Mouse (Mus musculus): ENCODE measurements around the gene Oaz1.

GRCm38 (mm10) chr10:80790761-80791404, 35.6 kb upstream of the Oaz1 start:
- no peak for TF ChIP-seq CTCF (IDR thresholded peaks at IDR 0.05; ENCODE audit: borderline replicate concordance, insufficient read depth, low read length)
- no peak for TF ChIP-seq POLR2A (IDR thresholded peaks at IDR 0.05; ENCODE audit: low read depth, low read length)

All from embryonic fibroblast, embryonic 13.5 days (primary cell).